Mouse (Mus musculus) cerebellum, postnatal 4 days (tissue): ENCODE measurements around the gene Fam3c.
A peak's percentile ranks its signal among the peaks of the same experiment; 100 is the strongest.

Experiments used
- DNase-seq, 2 experiments: peaks; one replicate each; pipeline ENCODE4 v3.0.0; 2022; ENCODE audit warnings: low spot score in 2 of 2, mixed read lengths in 1 of 2

Gene Fam3c

GRCm38 (mm10) chr6:22354031-22354430 is 2.0 kb downstream of the Fam3c start:
- DNase-seq, result no peak

GRCm38 (mm10) chr6:22351551-22351950 is 4.5 kb downstream of the Fam3c start:
- DNase-seq, result no peak

DNA sequence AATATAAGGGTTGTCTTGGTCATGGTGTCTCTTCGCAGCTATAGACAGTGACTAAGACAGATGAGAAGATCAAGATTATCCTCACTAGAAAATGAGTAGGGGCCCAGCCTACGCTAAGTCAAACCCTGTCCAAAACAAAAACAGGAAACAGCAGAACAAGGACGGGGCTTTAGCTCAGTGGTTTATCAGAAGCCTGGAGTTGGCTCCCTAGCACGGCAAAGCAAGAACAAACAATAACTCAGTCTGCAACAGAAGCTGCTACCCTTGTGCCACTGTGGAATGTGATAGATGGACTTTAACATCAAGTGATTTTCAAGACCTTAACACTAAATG is 5.8 kb downstream of the Fam3c start:
- no peak for DNase-seq

DNA sequence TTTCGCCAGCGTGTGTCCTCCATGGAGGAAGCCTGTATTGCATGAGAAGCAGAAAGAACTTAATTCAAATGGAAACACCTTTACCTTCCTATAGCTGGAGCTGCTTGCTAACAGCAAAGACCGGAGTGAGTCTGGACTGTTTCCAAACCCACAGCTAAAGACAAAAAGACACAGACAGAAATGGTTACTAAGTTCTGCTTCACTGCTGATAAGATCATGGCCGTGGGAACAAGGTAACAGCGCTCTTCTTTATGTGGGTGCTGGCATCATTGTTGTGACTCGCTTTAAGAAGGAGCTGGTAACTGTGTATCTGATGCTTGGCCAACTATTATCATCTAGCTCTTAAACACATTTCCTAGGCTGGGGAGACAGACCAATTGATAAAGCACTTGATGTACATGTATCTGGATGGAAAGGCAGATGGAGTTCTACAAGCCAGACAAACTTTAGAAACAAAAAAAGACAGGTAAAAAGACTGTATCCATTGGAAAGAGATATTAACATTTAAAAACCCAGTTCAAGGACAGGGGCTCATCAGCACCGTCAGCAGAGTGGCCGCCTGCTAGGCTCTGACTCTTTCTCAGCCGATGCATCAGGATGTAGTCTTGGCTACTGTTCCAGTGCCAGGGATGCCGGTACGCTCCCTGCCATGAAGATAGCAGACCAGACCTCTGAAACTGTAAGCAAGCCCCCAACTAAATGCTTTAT is 6.4 kb downstream of the Fam3c start:
- no peak for DNase-seq

GRCm38 (mm10) chr6:22348975-22349374 is 7.1 kb downstream of the Fam3c start:
- no peak for DNase-seq

DNA sequence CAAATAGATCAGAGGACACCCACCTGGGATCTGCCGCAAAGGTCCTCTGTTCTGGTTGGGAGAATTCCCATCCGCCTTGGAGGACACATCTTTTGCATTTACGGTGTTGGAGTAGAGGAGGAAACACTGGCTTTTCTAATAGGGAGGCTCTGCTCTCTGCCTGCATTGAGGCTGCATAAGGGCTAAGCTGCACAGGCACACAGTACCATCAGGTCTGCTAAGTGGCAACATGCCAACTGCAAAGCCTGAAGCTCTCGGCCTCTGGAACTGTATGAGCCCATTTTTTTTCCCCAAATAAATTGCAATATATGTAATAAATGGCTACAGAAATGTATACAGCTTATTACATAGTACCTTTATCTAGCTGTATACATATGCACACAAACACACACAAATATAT is 7.9 kb downstream of the Fam3c start:
- no peak for DNase-seq

DNA sequence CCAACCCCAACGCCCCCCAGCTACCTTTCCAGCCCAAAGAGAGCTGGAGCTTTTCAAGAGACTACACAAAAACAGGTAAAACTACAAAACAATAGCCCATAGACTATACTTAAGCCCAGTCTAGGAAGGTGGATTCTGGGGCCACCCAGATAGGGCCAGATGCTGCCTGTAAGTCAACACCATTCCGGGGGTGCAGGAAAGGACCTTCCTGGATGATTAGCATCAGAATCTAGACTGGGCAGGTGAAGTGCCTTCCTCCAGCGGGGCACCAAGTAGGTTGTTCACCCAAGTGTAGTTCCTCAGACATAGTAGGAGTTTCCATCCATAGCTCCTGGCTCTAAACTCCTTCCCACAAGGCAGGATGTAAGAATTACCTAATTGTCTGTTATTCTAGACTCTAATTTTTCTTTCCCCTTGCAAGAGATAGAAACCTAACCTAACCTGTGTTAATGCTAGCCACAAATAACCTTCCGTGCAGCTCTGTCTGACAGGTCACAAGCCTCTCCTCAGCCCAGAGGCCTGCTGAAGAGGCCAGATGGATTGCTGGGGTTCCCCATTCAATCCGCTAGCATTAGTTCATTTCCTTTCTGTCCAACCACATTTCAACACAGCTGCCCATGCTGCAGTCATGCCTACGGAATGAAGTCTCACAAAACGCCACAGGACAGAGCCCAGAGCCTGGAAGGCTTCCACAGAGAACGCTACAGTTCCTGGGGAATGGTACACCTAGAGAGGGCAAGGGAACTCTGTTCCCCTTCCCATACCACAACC is 8.7 kb downstream of the Fam3c start:
- DNase-seq, result no peak

DNA sequence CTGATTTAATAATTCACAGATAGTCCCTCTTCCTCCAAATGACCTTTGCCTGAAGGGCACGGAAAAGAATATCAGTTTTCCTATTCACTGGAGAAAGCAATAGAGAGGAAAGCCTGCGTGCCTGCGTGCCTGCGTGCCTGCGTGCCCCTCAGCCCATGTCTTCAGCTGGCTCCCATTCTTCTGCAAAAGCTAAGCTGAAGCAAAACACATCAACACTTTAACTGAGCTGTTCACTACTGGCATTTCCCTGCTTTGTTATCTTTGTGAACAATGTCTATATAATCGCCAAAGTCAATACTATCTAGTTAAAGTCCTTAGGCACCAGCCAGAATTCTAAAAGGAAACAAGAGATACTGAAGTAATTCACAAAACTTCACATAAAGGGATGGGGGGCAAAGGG is 11.6 kb downstream of the Fam3c start:
- DNase-seq, result no peak

- DNase-seq, result no peak
Observed at GRCm38 (mm10) chr6:22343706-22344105, 12.3 kb downstream of the Fam3c start.

DNA sequence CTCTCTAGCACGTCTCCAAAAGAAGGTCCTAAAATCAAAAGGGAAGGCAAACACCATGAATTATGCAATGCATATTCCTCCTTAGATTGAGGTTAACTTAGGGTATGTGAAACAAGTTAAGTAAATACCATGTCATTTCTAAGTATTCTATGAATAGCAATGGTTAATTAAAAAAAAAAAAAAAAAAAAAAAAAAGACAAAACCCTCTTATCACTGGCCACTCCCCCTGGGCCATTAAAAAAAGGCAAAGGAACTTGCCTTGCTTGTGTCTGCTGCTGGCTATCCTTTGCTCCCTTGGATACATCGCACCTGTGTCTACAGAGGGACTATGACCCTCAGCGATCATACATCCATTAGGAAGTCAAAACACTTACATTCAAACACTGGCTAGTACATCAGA is 12.8 kb downstream of the Fam3c start:
- no peak for DNase-seq

DNA sequence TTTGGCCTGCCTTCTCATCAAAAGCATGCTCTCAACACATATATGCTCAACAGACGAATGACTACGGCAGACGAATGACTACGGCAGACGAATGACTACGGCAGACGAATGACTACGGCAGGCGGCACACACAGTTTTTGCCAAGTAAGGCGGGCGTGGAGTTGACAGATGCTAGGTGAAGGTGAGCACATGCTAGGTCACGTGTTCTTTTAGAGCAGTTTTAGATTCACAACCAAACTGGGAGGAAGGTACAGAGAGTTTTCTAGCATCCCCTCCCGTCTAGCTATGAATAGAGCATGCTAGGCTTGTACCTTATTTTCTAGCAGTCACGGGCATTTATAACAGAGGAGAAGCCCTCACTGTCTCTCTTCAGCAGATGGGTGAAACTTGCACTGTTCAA is 15.3 kb downstream of the Fam3c start:
- DNase-seq, result no peak

GRCm38 (mm10) chr6:22339763-22340542 is 16.1 kb downstream of the Fam3c start:
- no peak for DNase-seq

GRCm38 (mm10) chr6:22332548-22332947 is 23.5 kb downstream of the Fam3c start:
- no peak for DNase-seq

GRCm38 (mm10) chr6:22330169-22330960 is 25.7 kb downstream of the Fam3c start:
- no peak for DNase-seq

GRCm38 (mm10) chr6:22327931-22328330 is 28.1 kb downstream of the Fam3c start:
- no peak for DNase-seq

- DNase-seq, result no peak
Observed at GRCm38 (mm10) chr6:22327091-22327490, 29.0 kb downstream of the Fam3c start.

DNA sequence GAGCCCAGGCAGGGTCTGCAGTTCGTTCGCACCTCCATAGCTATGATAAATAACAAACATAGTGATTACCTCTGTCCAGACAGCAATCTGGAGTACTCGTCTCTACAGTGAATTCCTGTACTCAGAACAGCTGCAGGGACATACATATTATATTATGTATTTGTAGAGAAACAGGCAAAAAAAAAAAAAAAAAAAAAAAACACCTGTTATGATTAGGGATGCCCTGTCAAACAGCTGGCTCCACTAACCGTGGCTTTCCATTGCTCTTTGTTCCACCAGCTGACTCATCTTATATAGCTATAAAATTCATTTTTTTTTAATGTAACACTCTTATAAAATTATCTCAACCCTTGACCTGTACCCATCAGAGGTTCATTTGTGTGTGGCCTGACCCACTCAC is 29.8 kb downstream of the Fam3c start:
- DNase-seq, result no peak

DNA sequence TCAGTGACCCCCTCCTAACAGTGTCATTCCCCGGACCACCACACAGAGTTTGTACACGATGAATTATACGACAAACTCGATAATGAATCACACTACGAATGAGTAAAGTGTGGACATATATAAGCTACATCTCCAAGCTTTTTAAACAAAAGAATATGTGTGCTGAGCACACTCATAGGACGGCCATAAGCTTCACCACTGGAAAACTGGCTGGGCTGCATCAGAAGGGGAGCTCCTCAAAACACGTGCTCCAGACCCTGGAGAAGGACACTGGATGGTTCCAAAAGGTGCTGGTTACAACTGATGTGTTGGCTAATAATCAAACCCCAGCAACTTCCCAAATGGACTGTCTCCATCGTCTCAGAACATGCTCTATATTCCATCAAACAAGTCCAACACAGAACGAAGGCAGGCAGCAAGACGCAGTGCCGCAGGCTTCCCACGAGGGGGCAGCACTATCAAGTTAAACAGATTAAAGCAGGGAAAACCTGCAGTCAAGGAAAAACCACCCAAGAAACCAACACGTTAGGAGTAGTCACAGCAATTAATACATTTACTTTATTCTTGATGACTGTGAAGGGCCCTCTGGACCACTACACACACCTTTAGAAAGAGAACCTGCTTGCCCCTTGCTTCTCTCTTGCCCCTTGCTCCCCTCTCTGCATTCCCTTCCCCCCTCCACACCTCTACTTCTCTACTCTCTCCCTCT is 30.5 kb downstream of the Fam3c start:
- DNase-seq, result peak; percentile 76 to 77

- DNase-seq, result no peak
Observed at GRCm38 (mm10) chr6:22298059-22298458, 58.0 kb downstream of the Fam3c start.

DNA sequence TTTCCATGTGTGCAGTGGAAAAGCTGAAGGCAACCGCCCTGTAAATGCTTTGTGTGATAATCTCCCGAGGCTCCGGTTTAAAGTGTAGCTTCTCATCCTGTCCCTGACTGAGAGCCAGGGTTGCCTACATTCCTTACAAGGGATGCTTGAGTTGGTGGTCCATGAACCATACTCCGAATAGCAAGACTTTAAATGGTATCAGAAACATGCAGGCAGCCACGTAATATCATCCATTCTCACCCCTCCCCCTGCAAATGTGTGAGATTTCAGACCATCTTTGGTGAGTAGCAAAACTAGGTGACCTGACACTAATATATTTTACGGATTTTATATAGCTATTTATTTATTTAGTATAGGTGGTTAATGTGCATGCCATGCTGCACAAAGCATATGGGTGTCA is 59.0 kb downstream of the Fam3c start:
- DNase-seq, result no peak

- no peak for DNase-seq
Observed at GRCm38 (mm10) chr6:22293922-22294321, 62.1 kb downstream of the Fam3c start.
